Mouse (Mus musculus): ENCODE results near the gene 2310011J03Rik. TPM values are rescaled to one million over a fixed set of nuclear protein-coding genes. Genes with fewer than 3 reads are reported as not detected.
A peak's percentile ranks its signal among the peaks of the same experiment; 100 is the strongest.

The 2310011J03Rik gene
- polyA plus RNA-seq, 1 experiment from 2014 or later = 27.4 TPM

- Histone ChIP-seq H3K4me1 (ENCODE audit: insufficient read depth) (peaks cover 68% of the 10 kb centered on the region), H3K9me3 (ENCODE audit: low read length) (no peaks in the 10 kb centered on the region), H3K4me3 (ENCODE audit: low read depth, low read length) (peak overlapping the region; percentile 36), H3K36me3 (replicated peaks; ENCODE audit: insufficient read depth, low read length) (no peaks in the 10 kb centered on the region), H3K27ac (ENCODE audit: low read depth) (peak overlapping the region; percentile 91), H3K9ac (replicated peaks) (peak overlapping the region; percentile 60), H3K4me2 (ENCODE audit: low read depth, low read length) (peak overlapping the region; percentile 76), H3K27me3 (ENCODE audit: insufficient read depth, low read length) (peaks cover 62% of the 10 kb centered on the region)
- TF ChIP-seq CTCF (IDR thresholded peaks at IDR 0.05; ENCODE audit: low read depth) (no peak), EP300 (IDR thresholded peaks at IDR 0.05; ENCODE audit: low read depth) (peak; percentile 70)
- DNase-seq = peak; percentile 83
- 23% methylated on average over 9 of the region's 9 CpGs for WGBS (ENCODE audit: insufficient replicate concordance)
- ATAC-seq = peak; percentile 71
These were observed 23.9 kb upstream of the 2310011J03Rik start for GRCm38 (mm10) chr10:80344131-80344661.

GRCm38 (mm10) chr10:80343425-80343895 lies 23.1 kb upstream of the 2310011J03Rik start:
- Histone ChIP-seq H3K9ac (replicated peaks) (peak overlapping the region; percentile 19; the same call in 1 of the 2 replicates), H3K9me3 (ENCODE audit: low read length) (no peaks in the 10 kb centered on the region), H3K4me2 (ENCODE audit: low read depth, low read length) (peak overlapping the region; percentile 76), H3K4me3 (ENCODE audit: low read depth, low read length) (peak overlapping the region; percentile 36), H3K4me1 (ENCODE audit: insufficient read depth) (peaks cover 66% of the 10 kb centered on the region), H3K27ac (ENCODE audit: low read depth) (peak overlapping the region; percentile 91), H3K36me3 (replicated peaks; ENCODE audit: insufficient read depth, low read length) (no peaks in the 10 kb centered on the region), H3K27me3 (ENCODE audit: insufficient read depth, low read length) (peaks cover 55% of the 10 kb centered on the region)
- DNase-seq (no peak), ATAC-seq (0 out of 2 replicates have a peak, but pooled peaks have one; percentile 4)
- TF ChIP-seq CTCF (IDR thresholded peaks at IDR 0.05; ENCODE audit: low read depth) (no peak), EP300 (IDR thresholded peaks at IDR 0.05; ENCODE audit: low read depth) (no peak)
- 26% methylated on average over 11 of the region's 13 CpGs for WGBS (ENCODE audit: insufficient replicate concordance)

- Histone ChIP-seq H3K27ac (ENCODE audit: low read depth) (peak overlapping the region; percentile 91; the same call in 1 of the 2 replicates), H3K9ac (replicated peaks) (0 out of 2 replicates have a peak overlapping the region, but pooled peaks have one; percentile 19), H3K27me3 (ENCODE audit: insufficient read depth, low read length) (peaks cover 49% of the 10 kb centered on the region), H3K9me3 (ENCODE audit: low read length) (no peaks in the 10 kb centered on the region), H3K4me3 (ENCODE audit: low read depth, low read length) (peak overlapping the region; percentile 36), H3K4me1 (ENCODE audit: insufficient read depth) (peaks cover 60% of the 10 kb centered on the region), H3K4me2 (ENCODE audit: low read depth, low read length) (peak overlapping the region; percentile 76), H3K36me3 (replicated peaks; ENCODE audit: insufficient read depth, low read length) (no peaks in the 10 kb centered on the region)
- TF ChIP-seq EP300 (IDR thresholded peaks at IDR 0.05; ENCODE audit: low read depth) = no peak
- no peak for TF ChIP-seq CTCF (IDR thresholded peaks at IDR 0.05; ENCODE audit: low read depth)
- WGBS (ENCODE audit: insufficient replicate concordance) = under 1% methylated on average over 31 of the region's 33 CpGs
- ATAC-seq = peak; percentile 42
- peak; percentile 73 for DNase-seq
These were observed 22.6 kb upstream of the 2310011J03Rik start for GRCm38 (mm10) chr10:80342749-80343424.

- 4% methylated on average over 26 of the region's 26 CpGs for WGBS (ENCODE audit: insufficient replicate concordance)
- Histone ChIP-seq H3K9ac (replicated peaks) (no peak overlapping the region), H3K4me2 (ENCODE audit: low read depth, low read length) (peak overlapping the region; percentile 76), H3K4me3 (ENCODE audit: low read depth, low read length) (peak overlapping the region; percentile 36; the same call in 1 of the 2 replicates), H3K9me3 (ENCODE audit: low read length) (no peaks in the 10 kb centered on the region), H3K27me3 (ENCODE audit: insufficient read depth, low read length) (peaks cover 43% of the 10 kb centered on the region), H3K27ac (ENCODE audit: low read depth) (no peak overlapping the region), H3K36me3 (replicated peaks; ENCODE audit: insufficient read depth, low read length) (no peaks in the 10 kb centered on the region), H3K4me1 (ENCODE audit: insufficient read depth) (peaks cover 54% of the 10 kb centered on the region)
- DNase-seq (no peak), ATAC-seq (no peak)
- TF ChIP-seq CTCF (IDR thresholded peaks at IDR 0.05; ENCODE audit: low read depth) (no peak), EP300 (IDR thresholded peaks at IDR 0.05; ENCODE audit: low read depth) (no peak)
These were observed 22.0 kb upstream of the 2310011J03Rik start for GRCm38 (mm10) chr10:80342305-80342748.

GRCm38 (mm10) chr10:80341491-80342304 lies 21.4 kb upstream of the 2310011J03Rik start:
- peak overlapping the region; percentile 76 for H3K4me2 ChIP-seq (ENCODE audit: low read depth, low read length)
- 11% methylated on average over 43 of the region's 47 CpGs for WGBS (ENCODE audit: insufficient replicate concordance)
- DNase-seq (no peak), ATAC-seq (no peak)
- peak overlapping the region; percentile 36 for H3K4me3 ChIP-seq (ENCODE audit: low read depth, low read length)
- H3K9ac ChIP-seq (replicated peaks) = no peak overlapping the region
- peaks cover 40% of the 10 kb centered on the region for H3K27me3 ChIP-seq (ENCODE audit: insufficient read depth, low read length)
- no peaks in the 10 kb centered on the region for H3K9me3 ChIP-seq (ENCODE audit: low read length)
- H3K27ac ChIP-seq (ENCODE audit: low read depth) = no peak overlapping the region
- no peaks in the 10 kb centered on the region; the same call in 1 of the 2 replicates for H3K36me3 ChIP-seq (replicated peaks; ENCODE audit: insufficient read depth, low read length)
- H3K4me1 ChIP-seq (ENCODE audit: insufficient read depth) = peaks cover 52% of the 10 kb centered on the region
- TF ChIP-seq CTCF (IDR thresholded peaks at IDR 0.05; ENCODE audit: low read depth) = no peak
- no peak for TF ChIP-seq EP300 (IDR thresholded peaks at IDR 0.05; ENCODE audit: low read depth)
